Mouse (Mus musculus) hindbrain, embryonic 13.5 days (tissue): ENCODE results near the gene Helz. TPM values are rescaled to one million over a fixed set of nuclear protein-coding genes. Genes with fewer than 3 reads are reported as not detected.
A peak's percentile ranks its signal among the peaks of the same experiment; 100 is the strongest.

Source experiments
- ATAC-seq: fragments of 200-750 bp; cut with Nextera tagmentation; 2 replicates; pipeline ENCODE4 v1.8.0; 2017; ENCODE audit warnings: moderate TSS enrichment; ENCODE audit not compliant: low FRiP score
- H3K27ac ChIP-seq: fragments of 300-500 bp; sonication (generic); 2 replicates; pipeline ENCODE4 v1.5.1; 2015; ENCODE audit warnings: inconsistent platforms, mild to moderate bottlenecking, moderate library complexity
- H3K27me3 ChIP-seq: fragments of 300-500 bp; sonication (generic); 2 replicates; pipeline ENCODE4 v1.6.1; 2015; ENCODE audit warnings: mild to moderate bottlenecking, inconsistent platforms
- H3K36me3 ChIP-seq: fragments of 300-500 bp; sonication (generic); 2 replicates; pipeline ENCODE4 v1.6.1; 2015; ENCODE audit warnings: mild to moderate bottlenecking, inconsistent platforms
- H3K4me1 ChIP-seq: fragments of 300-500 bp; sonication (generic); replicated peaks from 2 replicates; pipeline ENCODE4 v1.6.1; 2015; ENCODE audit warnings: inconsistent platforms
- H3K4me2 ChIP-seq: fragments of 300-500 bp; sonication (generic); 2 replicates; pipeline ENCODE4 v1.6.1; 2015; ENCODE audit warnings: inconsistent platforms, mild to moderate bottlenecking, moderate library complexity
- H3K4me3 ChIP-seq: fragments of 300-500 bp; sonication (generic); 2 replicates; pipeline ENCODE4 v1.5.1; 2015; ENCODE audit warnings: mild to moderate bottlenecking, inconsistent platforms
- H3K9ac ChIP-seq: fragments of 300-500 bp; sonication (generic); 2 replicates; pipeline ENCODE4 v1.6.1; 2015; ENCODE audit warnings: mild to moderate bottlenecking, inconsistent platforms
- H3K9me3 ChIP-seq: fragments of 300-500 bp; sonication (generic); 2 replicates; pipeline ENCODE4 v1.6.1; 2016; ENCODE audit warnings: inconsistent platforms
- WGBS: fragments of 180-500 bp; shearing (Covaris S2); methylation state at CpG from one replicate; pipeline ENCODE4 v1.1.7; 2015; 5-methylcytosine and 5-hydroxymethylcytosine counted together
- polyA plus RNA-seq: library from polyadenylated mRNA; unstranded; fragments of >200 nt; fragmentation: Nextera tagmentation; extraction: Ambion mirVana; gene quantifications from 2 replicates; pipeline ENCODE4 v1.2.1, GENCODE M21; 2015

Gene Helz
- polyA plus RNA-seq, 1 experiment from 2014 or later, result 17.7 TPM

DNA sequence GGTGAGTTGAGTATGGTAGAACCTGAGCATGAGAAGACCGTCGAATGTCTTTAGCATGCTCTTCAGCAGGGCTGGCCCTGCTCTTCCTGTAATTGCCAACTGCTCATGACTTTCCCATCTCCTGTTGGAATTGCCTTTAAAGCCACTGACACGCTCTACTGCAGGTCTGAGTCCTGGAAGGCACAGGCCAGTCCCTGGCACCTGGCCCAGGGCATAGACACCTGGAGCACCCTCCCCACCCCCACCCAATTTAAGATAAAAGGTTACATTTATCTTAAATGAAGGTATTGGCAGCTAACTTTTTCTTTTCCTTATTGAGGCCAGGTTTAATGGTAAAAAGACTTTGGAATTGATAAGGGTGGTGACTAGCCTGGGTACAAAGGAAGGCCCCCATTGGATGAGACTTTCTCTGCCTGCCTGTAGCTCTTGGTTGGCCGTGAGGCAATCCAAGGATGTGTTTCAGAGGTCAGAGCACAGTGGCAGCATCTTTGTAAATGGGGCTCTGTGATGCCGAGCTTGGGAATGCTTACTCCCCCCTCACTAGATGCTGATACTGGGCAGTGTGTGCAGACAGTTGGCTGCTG lies 85.9 kb downstream of the Helz start:
- Histone ChIP-seq H3K4me2 (no peak overlapping the region), H3K9ac (no peak overlapping the region), H3K27ac (no peak overlapping the region), H3K27me3 (no peaks in the 10 kb centered on the region), H3K4me1 (no peaks in the 10 kb centered on the region), H3K36me3 (peaks cover 50% of the 10 kb centered on the region), H3K4me3 (no peak overlapping the region), H3K9me3 (no peaks in the 10 kb centered on the region)
- WGBS, result 82% methylated on average over 5 of the region's 5 CpGs
- no peak for ATAC-seq

DNA sequence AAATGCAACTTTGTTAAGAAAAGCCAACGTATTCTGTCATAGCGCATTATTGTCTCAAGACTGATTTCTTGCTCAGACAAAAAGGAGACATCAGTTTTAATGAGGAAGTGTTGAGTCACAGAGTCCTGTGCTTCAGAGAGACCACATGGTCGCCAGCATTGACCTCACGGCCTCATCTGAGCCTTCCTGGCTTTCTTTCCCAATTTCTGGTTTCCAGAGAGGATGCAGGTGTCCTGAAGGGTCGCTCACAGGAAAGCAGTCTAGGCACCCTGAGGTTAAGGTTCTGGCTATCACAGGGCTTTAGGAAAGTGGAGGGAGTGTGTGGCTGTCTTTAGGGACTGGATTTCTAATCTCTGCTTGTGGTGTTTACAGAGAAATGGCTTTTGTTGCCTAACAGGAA lies 90.4 kb downstream of the Helz start:
- H3K9ac ChIP-seq, result no peak overlapping the region
- peaks cover 5% of the 10 kb centered on the region; the same call in 1 of the 2 replicates for H3K4me1 ChIP-seq
- ATAC-seq, result no peak
- H3K27me3 ChIP-seq, result no peaks in the 10 kb centered on the region
- no peak overlapping the region for H3K4me2 ChIP-seq
- peaks cover 55% of the 10 kb centered on the region for H3K36me3 ChIP-seq
- H3K4me3 ChIP-seq, result no peak overlapping the region
- H3K27ac ChIP-seq, result no peak overlapping the region
- no peaks in the 10 kb centered on the region for H3K9me3 ChIP-seq
- WGBS, result 83% methylated on average over 5 of the region's 5 CpGs

DNA sequence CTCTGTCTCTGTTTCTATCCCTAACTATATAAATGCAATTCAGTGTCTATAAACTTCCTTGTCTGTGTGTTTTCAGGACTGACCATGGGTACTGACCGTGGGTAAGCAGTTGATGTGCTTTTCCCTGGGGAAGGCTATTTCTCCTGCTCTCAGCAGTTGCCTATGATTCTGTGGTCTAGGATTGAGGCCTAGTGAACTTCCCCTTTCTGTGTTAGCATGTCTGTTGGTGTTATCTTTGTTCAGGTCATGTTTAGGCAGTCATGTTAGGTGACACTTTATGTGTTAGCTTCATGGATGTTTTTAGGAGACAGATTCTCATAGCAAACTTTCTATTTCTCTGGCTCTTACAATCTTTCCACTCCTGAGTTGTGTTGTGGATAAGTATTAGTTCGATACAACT lies 91.9 kb downstream of the Helz start:
- peaks cover 60% of the 10 kb centered on the region for H3K36me3 ChIP-seq
- H3K4me3 ChIP-seq, result no peak overlapping the region
- WGBS, result 95% methylated on average over 2 of the region's 2 CpGs
- H3K27me3 ChIP-seq, result no peaks in the 10 kb centered on the region
- H3K9me3 ChIP-seq, result no peaks in the 10 kb centered on the region
- H3K27ac ChIP-seq, result no peak overlapping the region
- ATAC-seq, result no peak
- no peak overlapping the region for H3K4me2 ChIP-seq
- H3K4me1 ChIP-seq, result peaks cover 7% of the 10 kb centered on the region; the same call in 1 of the 2 replicates
- H3K9ac ChIP-seq, result no peak overlapping the region

DNA sequence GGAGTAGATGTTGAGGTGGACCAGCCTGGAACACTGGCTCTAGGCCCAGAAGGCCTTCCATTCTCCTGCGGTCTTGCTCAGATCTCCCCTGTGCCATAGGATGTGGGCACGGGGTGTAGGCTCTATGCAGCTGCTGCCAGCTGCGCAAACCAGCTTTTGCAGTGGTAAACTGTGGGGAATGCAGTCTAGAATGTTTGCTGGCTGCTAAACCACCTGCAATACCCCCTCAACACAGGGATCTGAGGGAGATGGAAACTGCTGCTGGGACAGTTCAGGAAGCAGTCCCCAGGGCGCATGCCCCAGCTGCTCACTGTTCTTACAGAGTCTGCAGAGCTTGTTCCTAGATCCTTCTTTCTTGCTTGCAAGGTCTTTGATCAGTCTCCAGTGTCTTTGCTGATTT lies 96.7 kb downstream of the Helz start:
- Histone ChIP-seq H3K4me3 (no peak overlapping the region), H3K4me1 (peaks cover 7% of the 10 kb centered on the region; the same call in 1 of the 2 replicates), H3K27ac (no peak overlapping the region), H3K9me3 (no peaks in the 10 kb centered on the region), H3K9ac (no peak overlapping the region), H3K4me2 (no peak overlapping the region), H3K27me3 (no peaks in the 10 kb centered on the region), H3K36me3 (peaks cover 56% of the 10 kb centered on the region)
- 97% methylated on average over 4 of the region's 4 CpGs for WGBS
- no peak for ATAC-seq

DNA sequence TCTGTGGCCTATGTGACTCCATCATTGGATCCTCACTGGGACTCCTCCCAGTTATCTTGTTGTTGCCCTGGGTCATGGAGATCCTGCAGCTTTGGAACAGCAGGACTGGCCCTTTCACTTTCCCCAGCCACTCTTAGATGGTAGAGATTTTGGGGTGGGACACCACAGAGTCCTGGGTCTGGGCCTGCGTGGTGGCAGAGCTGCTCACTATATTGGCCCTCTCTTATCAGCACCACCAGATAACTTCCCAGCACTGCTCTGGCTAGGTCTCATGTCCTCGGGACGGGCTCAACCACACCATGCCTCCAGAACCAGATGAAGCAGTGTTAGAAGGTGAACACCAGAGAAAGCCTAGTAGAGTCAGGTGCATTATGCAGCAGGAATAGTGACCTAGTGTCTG lies 99.6 kb downstream of the Helz start:
- H3K4me2 ChIP-seq, result no peak overlapping the region
- no peaks in the 10 kb centered on the region for H3K9me3 ChIP-seq
- no peak for ATAC-seq
- H3K4me3 ChIP-seq, result no peak overlapping the region
- H3K27me3 ChIP-seq, result no peaks in the 10 kb centered on the region
- H3K27ac ChIP-seq, result no peak overlapping the region
- WGBS, result 94% methylated on average over 3 of the region's 3 CpGs
- peaks cover 48% of the 10 kb centered on the region for H3K36me3 ChIP-seq
- peaks cover 14% of the 10 kb centered on the region for H3K4me1 ChIP-seq
- H3K9ac ChIP-seq, result no peak overlapping the region

DNA sequence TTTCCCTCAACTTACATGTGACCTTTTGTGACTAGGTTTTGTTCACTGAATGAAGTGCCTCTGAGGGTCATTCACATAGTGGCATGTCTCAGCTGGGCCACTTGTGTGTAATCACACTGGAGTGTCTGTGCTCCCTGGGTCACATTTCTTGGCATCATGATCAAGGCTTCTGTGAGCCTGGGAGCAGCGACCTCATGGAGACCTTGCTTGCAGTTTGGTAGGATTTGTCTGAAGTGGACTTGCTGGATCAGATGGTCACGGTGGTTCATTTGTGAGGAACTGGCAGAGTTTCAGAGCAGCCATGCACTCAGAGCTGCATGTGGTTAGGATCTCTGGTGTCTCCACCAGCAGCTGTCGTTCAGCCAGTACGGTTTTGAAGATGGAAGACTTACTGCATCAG lies 100.9 kb downstream of the Helz start:
- Histone ChIP-seq H3K27ac (no peak overlapping the region), H3K9me3 (no peaks in the 10 kb centered on the region), H3K9ac (no peak overlapping the region), H3K4me2 (no peak overlapping the region), H3K27me3 (no peaks in the 10 kb centered on the region), H3K4me3 (no peak overlapping the region), H3K36me3 (peaks cover 48% of the 10 kb centered on the region), H3K4me1 (peaks cover 14% of the 10 kb centered on the region)
- no peak for ATAC-seq
- 87% methylated on average over 4 of the region's 4 CpGs for WGBS

DNA sequence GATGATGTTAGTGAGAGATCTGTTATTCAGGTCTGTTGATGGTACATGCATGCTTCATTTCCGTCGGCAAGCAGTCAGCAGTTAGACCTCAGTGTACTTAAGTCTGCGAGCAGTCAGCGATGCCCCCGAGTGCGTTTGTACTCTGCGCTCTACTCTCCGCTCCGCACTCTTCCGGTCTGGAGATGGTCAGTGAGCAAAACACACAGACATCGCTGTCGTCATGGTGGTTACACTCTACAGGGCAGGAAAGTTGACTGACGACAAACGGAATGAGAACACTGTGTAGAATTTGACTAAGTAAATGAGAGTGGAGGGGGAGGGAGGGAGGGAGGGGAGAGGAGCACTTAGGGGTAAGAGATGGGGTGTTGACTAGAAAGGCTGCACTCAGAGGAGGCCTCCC lies 101.7 kb downstream of the Helz start:
- Histone ChIP-seq H3K9ac (no peak overlapping the region), H3K27me3 (no peaks in the 10 kb centered on the region), H3K4me1 (peaks cover 13% of the 10 kb centered on the region), H3K4me3 (no peak overlapping the region), H3K27ac (no peak overlapping the region), H3K36me3 (peaks cover 40% of the 10 kb centered on the region), H3K4me2 (no peak overlapping the region), H3K9me3 (no peaks in the 10 kb centered on the region)
- 96% methylated on average over 14 of the region's 14 CpGs for WGBS
- no peak for ATAC-seq

DNA sequence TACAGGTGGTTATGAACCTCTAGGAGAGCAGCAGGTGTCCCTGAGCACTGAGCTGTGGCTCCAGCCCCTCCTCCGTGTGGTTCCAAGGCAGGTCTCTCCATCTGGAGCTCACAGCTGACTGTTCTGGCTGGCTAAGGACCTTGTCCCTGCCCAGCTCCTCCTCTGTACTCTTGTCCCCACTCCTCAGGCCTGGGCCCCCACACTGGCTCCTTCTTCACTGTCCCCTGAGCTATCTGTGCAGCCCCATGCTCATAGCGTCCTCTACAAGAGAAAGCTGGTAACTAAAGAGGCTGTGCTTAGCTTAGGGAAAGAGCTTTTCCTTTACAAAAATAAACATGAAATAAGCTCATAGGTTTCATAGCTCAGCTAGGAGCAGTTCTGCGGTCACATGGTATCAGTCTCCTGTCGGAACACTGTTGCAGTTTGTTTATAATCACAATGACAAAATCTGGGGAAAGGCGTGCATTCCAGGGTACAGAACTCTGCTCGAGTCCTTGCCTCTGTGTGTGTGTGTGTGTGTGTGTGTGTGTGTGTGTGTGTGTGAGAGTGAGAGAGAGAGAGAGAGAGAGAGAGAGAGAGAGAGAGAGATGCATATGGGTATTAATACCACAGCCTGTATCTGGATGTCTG lies 102.8 kb downstream of the Helz start:
- Histone ChIP-seq H3K27ac (no peak overlapping the region), H3K9ac (no peak overlapping the region), H3K27me3 (no peaks in the 10 kb centered on the region), H3K36me3 (peaks cover 36% of the 10 kb centered on the region), H3K4me3 (no peak overlapping the region), H3K4me1 (peaks cover 12% of the 10 kb centered on the region), H3K9me3 (no peaks in the 10 kb centered on the region), H3K4me2 (no peak overlapping the region)
- WGBS, result 84% methylated on average over 6 of the region's 6 CpGs
- ATAC-seq, result no peak

DNA sequence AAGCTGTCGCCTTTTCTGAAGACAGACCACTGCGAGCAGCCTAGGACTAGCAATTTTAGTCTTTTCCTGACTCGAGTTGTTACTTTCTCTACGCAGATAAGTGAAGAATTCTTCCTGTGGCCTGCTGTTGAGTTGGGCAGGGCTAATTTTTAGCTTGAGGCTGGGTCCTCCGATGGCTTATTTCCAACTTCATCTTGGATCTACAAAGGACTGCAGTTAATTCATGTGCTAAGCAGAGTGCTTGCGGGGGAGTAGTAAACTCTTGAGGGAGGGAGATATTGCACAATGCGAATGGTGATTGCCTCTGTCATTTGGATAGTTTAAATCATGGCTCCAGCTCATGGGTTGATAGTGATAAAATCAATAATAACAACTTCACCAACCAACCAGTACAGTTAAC lies 103.7 kb downstream of the Helz start:
- ATAC-seq, result no peak
- H3K9me3 ChIP-seq, result no peaks in the 10 kb centered on the region
- H3K27ac ChIP-seq, result peak overlapping the region; percentile 41; the same call in 1 of the 2 replicates
- H3K4me1 ChIP-seq, result peaks cover 13% of the 10 kb centered on the region
- 72% methylated on average over 7 of the region's 7 CpGs for WGBS
- H3K4me2 ChIP-seq, result no peak overlapping the region
- H3K4me3 ChIP-seq, result no peak overlapping the region
- peaks cover 38% of the 10 kb centered on the region for H3K36me3 ChIP-seq
- no peak overlapping the region for H3K9ac ChIP-seq
- H3K27me3 ChIP-seq, result no peaks in the 10 kb centered on the region

DNA sequence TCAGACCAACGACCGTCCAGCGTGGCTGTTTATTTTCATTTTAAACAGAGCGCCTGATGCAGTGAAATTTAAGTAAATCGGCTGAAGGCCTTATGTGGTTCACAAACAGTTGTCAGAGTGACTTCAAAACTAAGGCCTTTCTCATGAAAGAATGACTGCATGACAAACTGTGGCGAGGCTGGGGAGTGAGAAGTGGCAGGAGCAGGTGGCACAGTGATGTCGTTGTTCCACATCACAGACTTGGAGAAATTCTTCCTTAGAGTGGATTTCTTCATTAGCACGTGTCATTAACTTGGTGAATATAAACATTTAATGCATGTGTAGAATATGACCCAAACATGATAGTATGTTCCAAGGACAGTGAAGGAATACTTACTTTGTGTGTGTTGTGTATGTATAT lies 104.4 kb downstream of the Helz start:
- ATAC-seq, result no peak
- H3K4me2 ChIP-seq, result no peak overlapping the region
- H3K36me3 ChIP-seq, result peaks cover 37% of the 10 kb centered on the region
- no peak overlapping the region for H3K27ac ChIP-seq
- H3K27me3 ChIP-seq, result no peaks in the 10 kb centered on the region
- 74% methylated on average over 8 of the region's 8 CpGs for WGBS
- no peak overlapping the region for H3K9ac ChIP-seq
- H3K9me3 ChIP-seq, result no peaks in the 10 kb centered on the region
- peaks cover 14% of the 10 kb centered on the region for H3K4me1 ChIP-seq
- no peak overlapping the region for H3K4me3 ChIP-seq

DNA sequence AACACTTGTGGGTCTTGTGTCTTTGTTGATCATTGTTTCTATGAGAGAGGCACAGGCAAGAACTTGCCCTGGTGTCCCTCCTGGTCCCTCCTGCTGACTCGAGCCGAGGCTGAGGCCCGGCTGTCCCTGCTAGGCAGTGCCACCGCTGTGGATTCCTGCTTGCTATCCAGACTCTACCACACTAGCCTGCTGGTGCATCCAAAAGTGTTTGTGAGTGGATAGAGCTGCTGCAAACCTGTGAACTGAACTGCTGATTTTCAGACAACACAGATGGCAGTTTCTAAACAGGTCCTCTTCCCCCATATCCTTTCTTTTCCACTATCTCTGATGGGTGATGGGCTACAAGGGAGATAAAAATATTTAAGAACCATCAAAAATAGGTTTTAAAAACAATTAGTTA lies 107.8 kb downstream of the Helz start:
- Histone ChIP-seq H3K4me2 (no peak overlapping the region), H3K4me1 (peaks cover 14% of the 10 kb centered on the region), H3K4me3 (no peak overlapping the region), H3K36me3 (peaks cover 27% of the 10 kb centered on the region), H3K9ac (no peak overlapping the region), H3K27ac (no peak overlapping the region), H3K27me3 (no peaks in the 10 kb centered on the region), H3K9me3 (no peaks in the 10 kb centered on the region)
- 69% methylated on average over 4 of the region's 4 CpGs for WGBS
- ATAC-seq, result no peak

DNA sequence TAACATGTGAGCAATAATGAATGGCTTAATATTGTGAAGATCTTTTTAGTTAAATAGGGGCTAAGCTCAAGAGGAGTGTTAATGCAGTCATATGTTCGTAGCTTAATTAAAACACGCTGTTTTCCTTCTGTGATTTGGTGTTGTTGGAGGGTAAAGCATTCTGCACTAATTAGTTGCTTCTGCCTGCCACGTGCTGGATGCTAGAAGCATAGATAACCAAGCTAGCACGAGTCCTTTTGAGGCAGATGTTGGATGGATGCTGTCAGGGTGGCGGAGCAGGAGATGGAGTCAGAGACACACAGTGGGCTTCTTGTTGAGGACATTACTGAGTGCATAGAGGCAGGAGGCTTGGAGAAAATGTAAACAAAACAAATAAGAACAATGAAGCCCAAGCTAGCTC lies 109.4 kb downstream of the Helz start:
- H3K9me3 ChIP-seq, result no peaks in the 10 kb centered on the region
- H3K4me1 ChIP-seq, result peaks cover 9% of the 10 kb centered on the region
- H3K27me3 ChIP-seq, result no peaks in the 10 kb centered on the region
- ATAC-seq, result no peak
- H3K4me2 ChIP-seq, result no peak overlapping the region
- no peak overlapping the region for H3K9ac ChIP-seq
- H3K36me3 ChIP-seq, result peaks cover 38% of the 10 kb centered on the region
- H3K4me3 ChIP-seq, result no peak overlapping the region
- no peak overlapping the region for H3K27ac ChIP-seq
- 76% methylated on average over 5 of the region's 5 CpGs for WGBS

DNA sequence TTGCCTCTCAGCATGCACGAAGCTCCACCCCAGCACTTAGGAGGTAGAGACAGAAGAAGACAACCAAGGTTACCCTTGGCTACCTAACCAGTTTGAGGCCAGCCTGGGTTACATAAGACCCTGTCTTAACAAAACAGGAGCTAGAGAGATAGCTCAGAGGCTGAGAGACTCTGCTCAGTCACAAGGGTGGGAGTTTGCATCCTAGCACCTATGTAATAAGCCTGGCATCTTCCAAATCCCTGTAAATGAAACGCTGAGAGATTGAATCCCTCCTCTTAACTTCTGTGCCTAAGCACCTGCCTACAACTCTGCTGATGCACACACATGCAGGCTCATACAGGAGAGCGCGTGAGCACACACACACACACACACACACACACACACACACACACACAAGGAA lies 112.7 kb downstream of the Helz start:
- Histone ChIP-seq H3K4me2 (no peak overlapping the region), H3K4me1 (peaks cover 8% of the 10 kb centered on the region; the same call in 1 of the 2 replicates), H3K4me3 (no peak overlapping the region), H3K9me3 (no peaks in the 10 kb centered on the region), H3K36me3 (peaks cover 54% of the 10 kb centered on the region), H3K27me3 (no peaks in the 10 kb centered on the region), H3K9ac (no peak overlapping the region), H3K27ac (no peak overlapping the region)
- WGBS, result 94% methylated on average over 4 of the region's 4 CpGs
- ATAC-seq, result no peak
